Mouse (Mus musculus) c-Kit-positive CD71-positive TER-119-negative erythroid progenitor cells, embryonic 14.5 days (primary cell): Measurements from ENCODE around the gene Sgk1.
"Not testable (repeated sequence)": the region's sequence is repeated elsewhere in the genome, so short reads cannot be mapped to it uniquely, and the experiment has no call there.

Experiments used
- DNase-seq: peaks from one replicate; pipeline ENCODE4 v3.0.0-alpha.2; 2013; ENCODE audit warnings: low read depth

Sgk1 gene

DNA sequence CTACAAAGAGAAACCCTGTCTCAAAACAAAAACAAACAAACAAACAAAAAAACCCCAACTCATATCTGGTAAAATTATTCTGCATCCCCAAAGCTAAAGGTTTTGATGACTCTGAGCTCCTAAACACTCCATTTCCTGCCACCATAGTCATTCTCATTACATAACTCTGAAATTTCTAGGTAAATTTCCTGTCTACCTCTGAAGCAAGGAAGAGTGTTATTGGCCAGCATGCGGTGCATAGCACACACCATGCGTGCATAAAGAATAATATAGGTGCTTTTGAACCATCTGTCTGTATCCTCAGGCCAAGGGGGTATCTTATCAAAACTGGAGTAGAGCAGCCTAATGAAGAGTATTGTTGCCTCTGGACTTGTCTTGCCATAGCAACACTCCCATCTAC, 13.8 kb upstream of the Sgk1 start:
- no peak for DNase-seq

DNA sequence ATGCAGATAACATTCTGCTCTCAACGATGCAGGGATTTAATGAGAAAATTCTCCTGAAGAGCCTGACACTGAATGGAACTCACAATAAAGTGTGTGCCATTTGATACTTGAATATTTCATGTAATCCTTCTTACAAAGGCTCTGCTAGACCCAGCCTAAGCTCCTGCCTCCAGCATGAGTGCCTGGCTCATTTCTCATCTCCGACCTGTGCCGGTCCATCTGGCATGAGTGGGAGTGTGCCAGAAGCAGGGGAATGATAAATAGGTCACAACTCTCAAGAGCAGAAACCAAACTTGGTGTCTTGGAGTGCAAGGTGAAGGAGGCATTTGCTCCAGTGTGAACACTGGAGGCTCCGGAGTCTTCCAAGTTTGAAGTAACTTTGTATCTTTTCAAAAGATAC, 13.4 kb upstream of the Sgk1 start:
- DNase-seq = no peak

DNA sequence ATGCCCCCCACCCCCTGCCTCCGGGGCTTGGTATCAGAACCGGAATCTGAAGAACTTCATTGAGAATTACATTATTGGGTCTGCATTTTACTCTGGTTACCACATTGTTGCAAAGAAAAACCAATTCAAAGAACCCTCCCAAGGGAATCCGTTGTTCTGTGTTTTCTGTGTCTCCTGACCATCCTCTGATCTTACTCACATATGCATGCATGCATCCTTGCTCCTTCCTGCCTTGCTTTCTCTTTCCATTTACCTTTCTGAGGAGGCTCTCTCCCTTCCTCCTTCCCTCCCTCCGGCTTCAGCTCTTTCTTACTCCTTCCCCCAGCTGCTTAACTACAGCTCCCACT, 174 bp upstream of the Sgk1 start:
- DNase-seq = no peak

DNA sequence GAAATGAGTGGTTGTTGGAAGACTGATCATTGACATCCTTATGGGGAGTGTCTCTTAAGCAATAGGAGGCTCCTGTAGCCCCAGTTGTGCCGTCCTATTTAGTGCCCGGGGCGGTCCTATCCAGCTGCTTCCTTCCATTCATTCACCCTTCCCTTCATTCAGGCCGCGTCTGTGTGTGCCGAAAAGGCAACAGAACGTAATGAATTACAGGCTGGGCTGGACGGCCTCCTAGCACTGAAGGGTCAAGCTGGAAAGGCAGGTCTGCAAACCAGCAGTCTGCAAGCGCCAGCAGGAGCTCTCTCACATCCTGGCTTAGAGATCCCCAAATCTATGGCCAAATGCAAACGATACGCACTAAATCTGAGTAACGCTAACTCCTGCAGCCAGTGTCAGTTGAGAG, 1.6 kb downstream of the Sgk1 start:
- no peak for DNase-seq

- DNase-seq = no peak
These were observed 2.5 kb downstream of the Sgk1 start for GRCm38 (mm10) chr10:21884534-21884933.

DNA sequence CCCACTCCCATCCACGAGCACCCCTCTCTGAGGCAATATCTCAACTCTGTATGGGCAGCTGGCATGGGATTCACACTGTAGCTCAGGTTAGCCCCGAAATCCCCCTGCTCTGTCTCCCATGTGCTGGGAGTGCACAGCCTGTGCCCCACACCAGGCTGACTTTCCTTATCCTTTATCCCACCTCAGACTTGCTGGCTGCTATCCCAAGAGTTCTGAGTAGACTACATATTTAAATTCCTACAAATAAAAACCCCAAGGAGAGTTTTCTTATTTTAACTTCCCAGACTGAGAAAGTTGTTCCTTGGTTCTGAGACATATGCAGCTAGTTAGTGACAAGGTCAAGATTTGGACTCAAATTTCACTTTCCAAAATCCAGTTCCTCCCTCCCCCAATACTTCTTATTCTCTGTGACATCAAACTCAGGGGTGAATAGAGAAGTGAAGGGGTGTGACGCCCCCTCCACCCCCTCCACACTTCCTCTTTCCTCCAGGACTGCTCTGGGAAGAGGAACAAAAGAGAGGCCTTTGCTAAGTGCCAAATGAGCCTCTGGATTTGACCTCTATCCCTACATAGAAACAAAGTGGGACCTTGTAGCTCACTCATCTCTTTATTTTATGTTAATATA, 7.3 kb downstream of the Sgk1 start:
- DNase-seq = no peak

DNA sequence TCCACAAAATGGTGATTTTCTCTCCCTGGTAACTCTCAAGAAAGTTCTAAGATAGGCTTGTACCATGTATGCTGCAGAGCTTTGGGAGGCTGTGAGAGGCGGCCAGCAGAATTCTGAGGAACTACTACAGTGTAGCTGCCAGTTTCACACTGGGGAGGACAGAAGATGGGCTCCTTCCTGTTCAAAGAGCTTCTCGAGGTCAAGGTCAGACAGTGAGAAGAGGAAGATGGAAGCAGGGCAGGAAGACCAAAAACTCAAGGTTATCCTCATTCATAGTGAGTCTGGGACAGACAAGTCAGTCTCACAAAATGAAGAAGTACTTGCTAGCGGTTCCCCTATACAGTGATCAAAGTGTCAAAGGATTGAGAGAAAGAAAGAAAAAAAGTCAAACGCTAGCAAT, 8.3 kb downstream of the Sgk1 start:
- no peak for DNase-seq

GRCm38 (mm10) chr10:21891442-21891841, 9.5 kb downstream of the Sgk1 start:
- DNase-seq = no peak

DNA sequence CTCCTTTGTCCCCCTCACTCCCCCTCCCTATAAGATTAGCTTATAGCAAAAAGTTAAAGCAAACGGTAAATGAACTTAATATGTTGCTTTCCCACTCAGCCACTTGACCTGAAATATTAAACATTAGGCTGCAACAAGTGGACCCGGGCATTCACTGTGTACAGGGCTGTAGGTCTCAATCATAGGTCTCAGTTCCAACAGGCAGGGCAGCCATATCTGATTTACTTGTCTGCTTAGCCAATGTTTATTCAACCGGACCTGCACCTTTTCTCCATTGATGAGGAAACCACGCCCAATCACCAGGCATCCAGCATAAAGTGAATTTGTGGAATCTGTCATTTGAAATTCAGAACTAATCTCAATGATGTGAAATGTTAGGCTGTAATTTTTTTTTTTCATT, 10.1 kb downstream of the Sgk1 start:
- no peak for DNase-seq

GRCm38 (mm10) chr10:21898417-21898816, 16.4 kb downstream of the Sgk1 start:
- DNase-seq = no peak

GRCm38 (mm10) chr10:21898851-21899250, 16.9 kb downstream of the Sgk1 start:
- not testable (repeated sequence) for DNase-seq

- DNase-seq = no peak
These were observed 17.4 kb downstream of the Sgk1 start for GRCm38 (mm10) chr10:21899397-21899796.

GRCm38 (mm10) chr10:21902152-21903140, 20.5 kb downstream of the Sgk1 start:
- no peak for DNase-seq

DNA sequence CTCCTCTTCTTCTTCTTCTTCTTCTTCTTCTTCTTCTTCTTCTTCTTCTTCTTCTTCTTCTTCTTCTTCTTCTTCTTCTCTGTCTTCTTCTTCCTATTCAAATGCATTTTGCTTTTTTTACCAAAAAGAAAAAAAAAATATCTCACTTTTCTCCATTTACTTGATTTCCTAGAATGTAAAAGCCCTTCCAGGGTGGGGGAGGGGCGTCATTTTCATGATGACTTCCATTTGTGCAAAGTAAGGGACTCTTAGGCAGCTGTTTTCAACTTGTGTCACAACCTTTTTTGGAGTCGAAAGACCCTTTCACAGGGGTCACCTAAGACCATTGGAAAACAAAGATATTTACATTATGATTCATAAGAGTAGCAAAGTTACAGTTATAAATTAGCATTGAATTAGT, 22.2 kb downstream of the Sgk1 start:
- no peak for DNase-seq

DNA sequence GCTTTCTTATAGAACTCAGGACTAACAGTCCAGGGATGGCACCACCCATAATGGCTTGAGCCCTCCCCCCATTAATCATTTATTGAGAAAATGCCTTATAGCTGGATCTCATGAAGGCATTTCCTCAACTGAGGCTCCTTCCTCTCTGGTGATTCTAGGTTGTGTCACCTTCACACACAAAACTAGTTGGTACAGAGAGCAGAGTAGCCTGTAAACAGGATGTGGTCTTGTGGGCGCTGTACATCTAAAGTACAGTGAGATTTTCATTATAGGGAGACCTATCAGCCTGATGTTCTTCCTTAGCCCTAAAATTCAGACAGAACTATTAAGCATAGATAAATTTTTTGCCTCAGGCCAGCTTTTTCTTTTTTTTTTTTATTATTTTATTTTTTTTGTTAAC, 23.6 kb downstream of the Sgk1 start:
- no peak for DNase-seq

- no peak for DNase-seq
These were observed 25.0 kb downstream of the Sgk1 start for GRCm38 (mm10) chr10:21906894-21907446.

DNA sequence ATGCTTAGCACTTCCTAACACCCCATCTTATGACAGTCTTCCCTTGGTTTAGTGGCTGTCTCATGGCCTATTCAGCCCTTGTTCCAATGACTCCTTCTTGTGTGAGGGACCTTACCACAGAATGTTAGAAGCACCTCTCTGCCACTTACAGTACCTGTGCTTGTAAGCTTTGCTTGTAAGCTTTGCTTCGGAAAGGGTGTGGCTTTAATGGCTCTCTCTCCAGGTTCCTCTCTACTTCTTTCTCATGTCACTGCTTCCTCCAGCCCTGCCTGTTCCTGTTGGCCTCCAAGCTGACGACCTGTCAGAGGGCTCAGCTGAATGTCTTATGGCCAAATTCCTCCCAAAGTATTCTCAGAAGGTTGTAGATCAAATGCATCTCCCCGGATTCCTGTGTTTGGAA, 25.8 kb downstream of the Sgk1 start:
- no peak for DNase-seq

DNA sequence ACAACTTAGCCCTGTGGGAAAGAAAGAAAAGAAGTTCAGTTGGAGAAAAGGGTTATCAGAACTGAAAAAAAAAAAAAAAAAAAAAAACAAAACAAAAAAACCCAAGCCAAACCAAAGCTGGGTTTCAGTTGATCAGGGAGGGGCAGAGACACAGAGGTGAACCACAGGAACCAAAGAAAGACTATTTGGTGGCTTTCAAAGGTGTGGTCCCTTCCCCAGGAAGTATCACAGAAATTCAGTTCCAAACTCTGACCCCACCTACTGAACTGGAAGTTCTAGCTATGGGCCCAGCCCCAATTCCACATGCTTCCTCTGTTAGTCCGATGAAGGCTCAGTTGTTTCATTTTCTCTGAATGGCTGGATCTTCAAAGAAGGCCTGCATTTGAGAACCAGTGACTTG, 26.7 kb downstream of the Sgk1 start:
- no peak for DNase-seq

GRCm38 (mm10) chr10:21910334-21910733, 28.4 kb downstream of the Sgk1 start:
- DNase-seq = no peak

DNA sequence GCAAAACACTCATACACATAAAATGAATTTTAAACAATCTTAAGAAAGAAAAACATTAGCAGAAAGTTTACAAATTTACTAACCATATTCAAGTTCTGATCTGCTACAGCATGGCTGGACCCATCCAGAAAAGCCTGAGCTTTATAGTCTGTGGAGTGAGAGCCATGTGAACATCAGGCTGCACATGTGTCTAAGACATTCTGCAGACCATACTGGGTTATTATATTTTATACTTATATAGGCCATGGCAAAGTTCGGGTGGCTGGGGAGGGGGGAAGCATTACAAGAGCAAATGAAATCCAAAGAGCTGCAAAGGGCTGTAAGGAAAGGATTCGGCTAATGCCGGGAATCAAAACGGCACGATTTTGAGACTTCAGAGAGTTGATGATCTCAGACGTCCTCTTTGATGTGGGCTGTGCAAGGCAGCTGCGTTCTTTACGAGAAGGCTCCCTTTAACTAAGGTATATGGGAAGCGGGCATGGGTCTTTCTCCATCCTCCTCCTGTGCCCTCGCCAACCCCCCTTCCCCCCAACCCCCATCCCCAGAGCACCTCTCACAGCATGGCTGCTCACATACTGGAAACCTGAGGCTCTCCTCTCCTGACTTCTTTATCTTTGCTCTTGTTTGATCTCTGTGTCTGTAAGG, 29.4 kb downstream of the Sgk1 start:
- DNase-seq = no peak

- DNase-seq = no peak
These were observed 32.8 kb downstream of the Sgk1 start for GRCm38 (mm10) chr10:21914751-21915150.

GRCm38 (mm10) chr10:21916301-21917071, 34.5 kb downstream of the Sgk1 start:
- DNase-seq = no peak
